Comparison of ENCODE assay signal across 19 mouse cellular contexts in the genomic region with DNA sequence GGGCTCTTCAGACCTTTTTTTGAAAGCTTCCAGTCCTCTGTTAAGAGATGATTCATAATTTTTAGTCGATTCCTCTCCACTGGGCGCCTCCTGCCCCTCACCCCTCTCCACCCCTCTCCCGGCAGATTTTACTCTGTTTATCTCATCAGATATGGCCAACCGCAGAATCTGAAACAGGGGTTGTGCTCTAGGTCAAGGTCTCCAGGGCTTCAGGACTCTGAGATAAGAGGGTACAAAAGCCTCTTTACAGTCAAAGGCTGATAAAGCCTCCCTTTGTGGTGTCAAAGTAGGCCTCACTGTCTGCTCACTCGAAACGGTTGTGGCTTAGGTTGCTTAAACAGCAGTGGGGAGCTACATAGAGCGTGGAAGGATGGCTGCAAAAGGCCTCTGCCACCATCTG. TPM values are rescaled to one million over a fixed set of nuclear protein-coding genes. Genes with fewer than 3 reads are reported as not detected.
DNase-seq lines count a peak whose midpoint lies in the region; ATAC-seq and TF ChIP-seq lines count a peak whose summit lies in the region.
"Had no signal": no experiment of that assay in that cellular context is flagged by ENCODE, and none has a peak within 500 bp of the region (broad histone marks: within the 10 kb centered on the region; RNA-seq: fewer than 3 reads in every experiment).

No protein-coding gene starts in this region.

- peak; percentile 25 for DNase-seq in adrenal gland, postnatal 14 days
- no peak for DNase-seq in adrenal gland, postnatal 25 days
- DNase-seq in CH12.LX (ENCODE audit: extremely low read depth), result peak; percentile 39
- DNase-seq in liver, postnatal 0 days, result no peak
- no peak for DNase-seq in thymus, postnatal 10 days (ENCODE audit: low spot score in 2 of 2)
- DNase-seq: cerebellum, postnatal 10 days; gastrocnemius, postnatal 36 days; kidney, adult 8-10 months; layer of hippocampus, postnatal 36 days; lung, postnatal 14 days; right cerebral cortex, postnatal 25 days; thymus, postnatal 14 days had no signal

- peaks cover 7 to 21% of the 10 kb centered on the region in 2 experiments for H3K4me1 ChIP-seq in CH12.LX (ENCODE audit: control insufficient read depth in 1 of 2, insufficient read depth in 2 of 2)
- peaks cover 7% of the 10 kb centered on the region; the same call in 1 of the 2 replicates for H3K4me1 ChIP-seq in intestine, postnatal 0 days (replicated peaks; ENCODE audit: control insufficient read depth, insufficient read depth, low read length)
- H3K4me1 ChIP-seq in liver, postnatal 0 days (ENCODE audit: insufficient read depth), result peaks cover 16% of the 10 kb centered on the region
- H3K4me1 ChIP-seq in kidney, embryonic 15.5 days, result no peaks in the 10 kb centered on the region
- H3K4me1 ChIP-seq in forebrain, embryonic 12.5 days, result no peaks in the 10 kb centered on the region
- H3K4me1 ChIP-seq: limb, embryonic 15.5 days; midbrain, embryonic 10.5 days; neural tube, embryonic 12.5 days had no signal

- TF ChIP-seq RAD21 in CH12.LX (IDR thresholded peaks at IDR 0.05; ENCODE audit: low read depth, low read length), result no peak

- no peak overlapping the region for H3K4me2 ChIP-seq in CH12.LX (ENCODE audit: insufficient read depth, low read depth, poor library complexity, severe bottlenecking)
- H3K4me2 ChIP-seq in intestine, postnatal 0 days (replicated peaks; ENCODE audit: low read depth), result no peak overlapping the region
- H3K4me2 ChIP-seq in liver, postnatal 0 days (ENCODE audit: low read depth, low read length), result no peak overlapping the region
- H3K4me2 ChIP-seq in kidney, embryonic 15.5 days, result no peak overlapping the region
- no peak overlapping the region for H3K4me2 ChIP-seq in forebrain, embryonic 12.5 days
- H3K4me2 ChIP-seq: limb, embryonic 15.5 days; neural tube, embryonic 12.5 days had no signal

- H3K4me3 ChIP-seq in CH12.LX (replicated peaks in 1 of 3; ENCODE audit: low read depth in 2 of 3, low read length in 2 of 3, poor library complexity in 1 of 3), result no peak overlapping the region
- H3K4me3 ChIP-seq in intestine, postnatal 0 days (ENCODE audit: low read depth, low read length), result no peak overlapping the region
- H3K4me3 ChIP-seq in liver, postnatal 0 days (ENCODE audit: low read depth, low read length), result no peak overlapping the region
- H3K4me3 ChIP-seq in kidney, embryonic 15.5 days (replicated peaks), result no peak overlapping the region
- no peak overlapping the region for H3K4me3 ChIP-seq in forebrain, embryonic 12.5 days (replicated peaks)
- H3K4me3 ChIP-seq: limb, embryonic 15.5 days; midbrain, embryonic 10.5 days; neural tube, embryonic 12.5 days had no signal

- no peaks in the 10 kb centered on the region for H3K79me2 ChIP-seq in CH12.LX (replicated peaks; ENCODE audit: control insufficient read depth, extremely low read depth, insufficient read depth, poor library complexity, severe bottlenecking)

- no peaks in the 10 kb centered on the region for H3K9me3 ChIP-seq in CH12.LX (replicated peaks; ENCODE audit: low read length)
- H3K9me3 ChIP-seq in intestine, postnatal 0 days (ENCODE audit: control insufficient read depth), result no peaks in the 10 kb centered on the region
- no peaks in the 10 kb centered on the region for H3K9me3 ChIP-seq in liver, postnatal 0 days (ENCODE audit: low read length)
- no peaks in the 10 kb centered on the region for H3K9me3 ChIP-seq in kidney, embryonic 15.5 days (replicated peaks)
- H3K9me3 ChIP-seq in forebrain, embryonic 12.5 days, result no peaks in the 10 kb centered on the region
- H3K9me3 ChIP-seq: limb, embryonic 15.5 days; midbrain, embryonic 10.5 days; neural tube, embryonic 12.5 days had no signal

- WGBS in intestine, postnatal 0 days, result 32% methylated on average over 7 of the region's 7 CpGs
- WGBS in liver, postnatal 0 days (ENCODE audit: insufficient replicate concordance), result 18% methylated on average over 7 of the region's 7 CpGs
- WGBS in kidney, embryonic 15.5 days, result 75% methylated on average over 7 of the region's 7 CpGs
- 82% methylated on average over 7 of the region's 7 CpGs for WGBS in forebrain, embryonic 12.5 days

- no peak for TF ChIP-seq POLR2A in CH12.LX (IDR thresholded peaks at IDR 0.05; ENCODE audit: low read depth, low read length)

- in situ Hi-C loops in CH12.LX (cut with MboI; ENCODE audit: low pct_ligation_motif_present, low pct_unique_long_range_greater_than_20kb, low sequenced_read_pairs), result no loop called here

- dilution Hi-C loops in CH12.LX (cut with MboI; ENCODE audit: extremely low pct_ligation_motif_present, extremely low pct_unique_long_range_greater_than_20kb, low sequenced_read_pairs), result no loop called here

- no peaks in the 10 kb centered on the region for H3K27me3 ChIP-seq in CH12.LX (replicated peaks)
- no peaks in the 10 kb centered on the region for H3K27me3 ChIP-seq in intestine, postnatal 0 days (replicated peaks; ENCODE audit: control insufficient read depth, insufficient read depth, low read length)
- H3K27me3 ChIP-seq in liver, postnatal 0 days (ENCODE audit: insufficient read depth, low read length), result no peaks in the 10 kb centered on the region
- no peaks in the 10 kb centered on the region for H3K27me3 ChIP-seq in kidney, embryonic 15.5 days
- no peaks in the 10 kb centered on the region for H3K27me3 ChIP-seq in forebrain, embryonic 12.5 days
- H3K27me3 ChIP-seq: limb, embryonic 15.5 days; neural tube, embryonic 12.5 days had no signal

- peak; percentile 66 for ATAC-seq in intestine, postnatal 0 days
- ATAC-seq in liver, postnatal 0 days, result 0 out of 2 replicates have a peak, but pooled peaks have one; percentile 15
- no peak for ATAC-seq in kidney, embryonic 15.5 days (replicated peaks; ENCODE audit: low FRiP score)
- ATAC-seq in forebrain, embryonic 12.5 days (ENCODE audit: low FRiP score), result no peak
- ATAC-seq: hindbrain, embryonic 16.5 days had no signal

- TF ChIP-seq CTCF in CH12.LX (conservative IDR thresholded peaks at IDR 0.05 in 1 of 2, IDR thresholded peaks at IDR 0.05 in 1 of 2; ENCODE audit: low read depth in 2 of 2, low read length in 2 of 2), result no peak
- no peak for TF ChIP-seq CTCF in intestine, postnatal 0 days (IDR thresholded peaks at IDR 0.05; ENCODE audit: low read depth)
- TF ChIP-seq CTCF in liver, postnatal 0 days (IDR thresholded peaks at IDR 0.05; ENCODE audit: low read depth), result no peak

- H3K36me3 ChIP-seq in CH12.LX (replicated peaks in 1 of 2; ENCODE audit: control insufficient read depth in 1 of 2, insufficient read depth in 1 of 2, low read length in 1 of 2), result no peaks in the 10 kb centered on the region
- H3K36me3 ChIP-seq in intestine, postnatal 0 days (ENCODE audit: control insufficient read depth, insufficient read depth), result peaks cover 4% of the 10 kb centered on the region; the same call in 1 of the 2 replicates
- peaks cover 1% of the 10 kb centered on the region for H3K36me3 ChIP-seq in liver, postnatal 0 days (replicated peaks; ENCODE audit: insufficient read depth, low read length)
- H3K36me3 ChIP-seq in kidney, embryonic 15.5 days, result 0 out of 2 replicates have a peak, but pooled peaks cover 4% of the 10 kb centered on the region
- no peaks in the 10 kb centered on the region for H3K36me3 ChIP-seq in forebrain, embryonic 12.5 days (replicated peaks)
- H3K36me3 ChIP-seq: limb, embryonic 15.5 days had no signal

- no peak overlapping the region for H3K27ac ChIP-seq in CH12.LX (ENCODE audit: insufficient read depth, low read depth)
- H3K27ac ChIP-seq in intestine, postnatal 0 days (ENCODE audit: low read depth, low read length), result no peak overlapping the region
- no peak overlapping the region for H3K27ac ChIP-seq in liver, postnatal 0 days (ENCODE audit: low read depth)
- no peak overlapping the region for H3K27ac ChIP-seq in kidney, embryonic 15.5 days
- no peak overlapping the region for H3K27ac ChIP-seq in forebrain, embryonic 12.5 days
- H3K27ac ChIP-seq: limb, embryonic 15.5 days; midbrain, embryonic 10.5 days; neural tube, embryonic 12.5 days had no signal

- no peak overlapping the region for H3K9ac ChIP-seq in CH12.LX (ENCODE audit: insufficient read depth, low read depth)
- no peak overlapping the region for H3K9ac ChIP-seq in intestine, postnatal 0 days (ENCODE audit: low read depth, low read length)
- no peak overlapping the region for H3K9ac ChIP-seq in liver, postnatal 0 days (replicated peaks)
- no peak overlapping the region for H3K9ac ChIP-seq in kidney, embryonic 15.5 days
- no peak overlapping the region for H3K9ac ChIP-seq in forebrain, embryonic 12.5 days
- H3K9ac ChIP-seq: limb, embryonic 15.5 days; neural tube, embryonic 12.5 days had no signal

- no peak for TF ChIP-seq EP300 in CH12.LX (IDR thresholded peaks at IDR 0.05; ENCODE audit: low read length)
- no peak for TF ChIP-seq EP300 in liver, postnatal 0 days (IDR thresholded peaks at IDR 0.05; ENCODE audit: low read depth)

TF ChIP-seq in CH12.LX, 34 proteins besides CTCF, POLR2A, EP300 and RAD21:
- no peak for TF ChIP-seq KAT2A (IDR thresholded peaks at IDR 0.05; ENCODE audit: insufficient replicate concordance, low read length)
- TF ChIP-seq ETS1 (conservative IDR thresholded peaks at IDR 0.05; ENCODE audit: low read depth, low read length), result 0 out of 2 replicates have a peak, but pooled peaks have one; percentile 6
- TF ChIP-seq MAZ (IDR thresholded peaks at IDR 0.05; ENCODE audit: low read depth, low read length), result no peak
- TF ChIP-seq USF1 (IDR thresholded peaks at IDR 0.05; ENCODE audit: low read depth, low read length), result no peak

RNA-seq across cellular contexts. Expression of gene Tmem86a, which starts 8.9 kb away (rescaled TPM):
- total RNA-seq in adrenal gland, postnatal 14 days (2021), result 21.8 and 29.2 TPM in 2 replicates
- total RNA-seq in adrenal gland, postnatal 25 days (2021), result 25.8 and 53.9 TPM in 2 replicates
- total RNA-seq in CH12.LX (2012; rRNA removed), result 0.29 and 0.30 TPM in 2 replicates
- total RNA-seq in CH12.LX (2014; rRNA removed), result 0.61 and 0.82 TPM in 2 replicates
- polyA plus RNA-seq in CH12.LX (2012; ENCODE audit: insufficient read length, low read depth), result 1.5 and 2.0 TPM in 2 replicates
- 43.8 and 48.0 TPM in 2 replicates for polyA plus RNA-seq in intestine, postnatal 0 days (2015; fragmentation: Nextera tagmentation; extraction: Ambion mirVana)
- polyA plus RNA-seq in liver, postnatal 0 days (2015; fragmentation: Nextera tagmentation; extraction: Ambion mirVana), result 35.6 and 42.0 TPM in 2 replicates
- 28.1 and 30.2 TPM in 2 replicates for polyA plus RNA-seq in kidney, embryonic 15.5 days (2015; fragmentation: Nextera tagmentation; extraction: Ambion mirVana)
- polyA plus RNA-seq in forebrain, embryonic 12.5 days (2016; fragmentation: Nextera tagmentation; extraction: Ambion mirVana), result 13.9 and 15.2 TPM in 2 replicates

RNA-seq across cellular contexts. Expression of gene Spty2d1, which starts 51.1 kb away (rescaled TPM):
- 17.5 and 20.0 TPM in 2 replicates for total RNA-seq in adrenal gland, postnatal 14 days (2021)
- 18.9 and 19.0 TPM in 2 replicates for total RNA-seq in adrenal gland, postnatal 25 days (2021)
- total RNA-seq in CH12.LX (2012; rRNA removed) (10.5 and 14.3 TPM in 2 replicates), CH12.LX (2014; rRNA removed) (22.9 and 24.6 TPM in 2 replicates)
- 29.9 and 32.6 TPM in 2 replicates for polyA plus RNA-seq in CH12.LX (2012; ENCODE audit: insufficient read length, low read depth)
- polyA plus RNA-seq in intestine, postnatal 0 days (2015; fragmentation: Nextera tagmentation; extraction: Ambion mirVana), result 8.0 and 10.3 TPM in 2 replicates
- 6.0 and 6.4 TPM in 2 replicates for polyA plus RNA-seq in liver, postnatal 0 days (2015; fragmentation: Nextera tagmentation; extraction: Ambion mirVana)
- 18.8 and 19.4 TPM in 2 replicates for polyA plus RNA-seq in kidney, embryonic 15.5 days (2015; fragmentation: Nextera tagmentation; extraction: Ambion mirVana)
- 12.3 and 13.5 TPM in 2 replicates for polyA plus RNA-seq in forebrain, embryonic 12.5 days (2016; fragmentation: Nextera tagmentation; extraction: Ambion mirVana)

Comparison
In these comparisons a context has a peak if more than half of its experiments do, and no peak if none do; other contexts are left out.
1. DNase-seq: peak in adrenal gland, postnatal 14 days (single experiment) and CH12.LX (single experiment); none in adrenal gland, postnatal 25 days (single experiment), liver, postnatal 0 days (single experiment) and thymus, postnatal 10 days (0 of 2).
2. ATAC-seq: peak in intestine, postnatal 0 days (single experiment) and liver, postnatal 0 days (single experiment); none in kidney, embryonic 15.5 days (single experiment) and forebrain, embryonic 12.5 days (single experiment).